Mouse (Mus musculus) megakaryocyte, adult 5-6 weeks (primary cell): ENCODE measurements at regions not wholly inside any gene's neighbourhood (a gene's known extent, or its start where the extent isn't known, plus 50 kb on each side); places are given as distances from the start of the nearest gene placed in this dataset.

Source experiments
- ATAC-seq: 2 replicates; pipeline ENCODE4 v1.8.0; 2016; ENCODE audit warnings: mild to moderate bottlenecking, inconsistent platforms; ENCODE audit not compliant: poor library complexity, severe bottlenecking

DNA sequence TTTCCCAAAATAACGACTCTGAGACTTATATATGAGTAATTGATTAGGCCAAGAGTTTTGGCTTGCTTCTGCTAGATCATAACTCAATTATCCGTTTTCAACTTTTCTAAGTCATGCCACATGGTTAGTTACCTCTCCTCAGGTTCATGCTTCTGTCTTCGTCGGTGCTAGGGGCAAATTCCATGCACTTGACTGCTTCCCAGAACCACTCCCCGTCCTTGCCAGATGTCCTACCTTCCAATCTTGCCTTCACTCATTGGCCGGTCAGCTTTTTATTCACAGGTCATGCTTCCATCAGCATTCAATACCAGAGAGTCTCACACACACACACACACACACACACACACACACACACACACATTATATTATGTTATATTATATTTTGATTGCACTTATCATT lies 66.4 kb upstream of the Arhgap32 start:
- ATAC-seq, result no peak

DNA sequence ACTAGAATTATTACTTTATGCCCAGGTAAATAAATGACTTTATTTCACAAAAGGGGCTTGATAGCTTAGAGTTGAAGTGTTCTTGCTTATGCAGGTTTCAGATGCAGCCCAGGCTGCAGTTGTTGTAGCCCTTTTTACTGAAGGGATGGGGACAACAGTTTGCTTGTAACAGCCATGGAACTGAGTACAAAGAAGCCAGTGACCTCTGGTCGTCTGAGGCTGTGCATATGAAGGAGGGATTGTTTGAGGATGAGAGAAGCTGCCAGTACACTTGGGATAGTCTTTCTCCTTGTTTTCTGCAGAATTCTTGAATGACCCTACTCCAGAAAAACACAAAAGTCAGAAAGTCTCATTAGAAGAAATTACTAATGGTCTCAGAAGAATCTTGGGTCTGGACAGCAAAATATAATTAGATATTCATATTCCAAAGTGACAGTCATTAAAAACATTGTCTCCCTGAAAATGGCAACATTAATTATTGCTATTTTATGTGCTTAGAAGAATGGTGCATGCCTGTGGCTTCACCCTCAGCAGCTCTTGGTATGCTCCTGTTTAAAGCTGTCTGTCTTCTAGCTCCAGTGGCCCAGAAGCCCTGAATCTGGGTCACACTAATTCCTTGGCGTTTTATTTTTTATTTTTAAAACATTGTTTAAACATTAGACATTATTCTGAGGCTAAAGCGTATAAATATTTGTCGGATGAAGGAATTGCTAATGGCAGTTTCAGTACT lies 61.9 kb upstream of the Arhgap32 start:
- no peak for ATAC-seq

DNA sequence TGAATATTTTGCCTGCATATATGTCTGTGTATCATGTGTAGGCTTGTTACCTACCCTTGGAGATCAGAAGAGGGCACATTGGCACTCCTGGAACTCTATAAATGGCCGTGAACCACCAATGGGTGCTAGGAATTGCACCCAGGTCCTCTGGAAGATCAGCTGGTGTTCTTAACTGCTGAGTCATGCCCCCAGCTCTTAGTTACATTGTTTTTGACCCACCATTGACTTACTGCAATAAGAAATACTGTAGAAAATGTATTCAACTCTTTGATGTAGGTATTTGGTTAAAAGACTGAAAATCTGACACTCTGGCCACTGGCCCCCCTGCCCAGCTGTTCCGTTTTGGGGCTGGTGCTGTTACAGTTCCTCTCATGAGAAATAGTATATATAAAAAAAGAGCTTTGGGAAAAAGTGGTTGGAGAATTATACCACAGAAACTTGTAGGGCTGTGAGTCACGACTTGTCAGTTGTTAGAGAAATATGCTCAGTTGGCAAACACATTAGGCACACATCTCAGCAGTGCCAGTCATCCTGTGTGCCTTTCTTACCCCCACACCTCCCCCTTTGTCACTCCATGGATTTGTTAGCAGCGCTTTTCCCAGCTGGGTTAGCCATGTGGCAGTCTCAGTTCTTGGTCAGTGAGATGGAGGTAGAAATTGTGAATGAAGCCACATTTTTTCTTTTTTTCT lies 58.4 kb upstream of the Arhgap32 start:
- no peak for ATAC-seq

DNA sequence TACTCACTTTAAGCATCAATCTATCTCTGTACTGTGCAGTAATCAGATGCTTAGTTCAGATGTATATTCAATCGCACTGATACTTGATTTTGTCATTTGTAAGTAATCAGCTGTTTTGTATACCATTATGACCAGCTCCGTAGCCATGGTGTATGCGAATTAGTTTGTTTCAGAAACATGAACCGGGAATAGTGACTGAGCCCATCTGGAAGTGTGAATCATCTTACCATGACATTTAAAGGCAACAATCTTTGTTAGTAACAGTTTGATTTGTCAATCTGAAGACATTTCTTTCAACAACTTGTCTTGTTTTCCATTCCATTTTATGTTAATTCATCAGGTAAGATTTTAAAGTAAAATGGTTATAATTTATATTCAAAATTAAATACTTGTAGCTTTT lies 53.2 kb upstream of the Arhgap32 start:
- no peak for ATAC-seq

DNA sequence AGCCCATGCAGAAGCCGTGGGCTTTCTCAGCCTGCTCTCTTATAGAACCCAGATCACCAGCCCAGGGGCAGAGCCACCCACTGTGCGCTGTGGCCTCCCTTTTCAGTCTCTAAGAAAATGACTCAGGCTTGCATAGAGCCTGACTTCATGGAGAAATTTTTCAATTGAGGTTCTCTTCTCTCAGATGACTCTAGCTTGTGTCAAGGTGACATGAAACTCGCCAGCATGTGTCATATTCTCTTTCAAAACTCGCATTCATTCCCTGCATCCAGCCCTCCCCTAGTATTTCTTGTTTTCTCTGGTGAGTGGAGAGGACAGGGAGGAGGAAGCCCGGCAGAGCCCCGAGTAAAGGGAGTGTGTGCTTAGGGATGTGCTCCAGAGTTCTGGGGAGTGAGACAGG lies 52.4 kb upstream of the Arhgap32 start:
- no peak for ATAC-seq

DNA sequence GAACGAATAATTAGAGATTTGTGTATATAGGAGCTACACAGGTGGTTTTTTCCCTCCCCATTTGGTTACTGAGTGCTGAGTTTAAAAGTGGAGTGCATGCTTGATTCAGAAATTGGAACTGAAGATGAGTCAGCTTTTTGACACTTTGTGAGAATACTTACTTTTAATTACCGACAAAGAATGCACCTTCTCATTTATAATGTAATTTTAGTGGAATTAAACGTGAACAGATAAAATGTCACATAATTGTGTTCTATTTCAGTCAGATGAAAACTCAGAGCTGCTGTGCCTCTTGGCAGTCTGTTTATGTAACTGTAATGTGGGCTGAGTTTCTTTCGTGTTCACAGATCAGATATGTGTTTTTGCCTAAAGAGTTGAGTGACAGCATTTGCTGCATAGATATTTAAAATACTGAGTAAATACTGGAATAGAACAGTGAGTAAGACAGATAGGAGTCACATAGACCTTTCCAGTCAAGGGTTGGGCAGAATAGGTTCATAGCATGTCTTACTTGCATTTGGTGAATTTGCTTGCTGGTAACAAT lies 51.9 kb upstream of the Arhgap32 start:
- no peak for ATAC-seq
